Mouse (Mus musculus): ENCODE measurements at regions not wholly inside any gene's neighbourhood (a gene's known extent, or its start where the extent isn't known, plus 50 kb on each side); places are given as distances from the start of the nearest gene placed in this dataset.

GRCm38 (mm10) chr1:25012754-25013153 is 334.3 kb downstream of the Lmbrd1 start:
- WGBS = 69% methylated on average over 1 of the region's 1 CpGs
- no peak for ATAC-seq (ENCODE audit: low FRiP score)
- H3K4me3 ChIP-seq = no peak overlapping the region
- H3K4me1 ChIP-seq = no peaks in the 10 kb centered on the region
- no peaks in the 10 kb centered on the region for H3K27me3 ChIP-seq
- H3K9ac ChIP-seq = no peak overlapping the region
- H3K36me3 ChIP-seq = no peaks in the 10 kb centered on the region
- no peak overlapping the region for H3K27ac ChIP-seq
- no peak overlapping the region for H3K4me2 ChIP-seq (replicated peaks)
- H3K9me3 ChIP-seq (replicated peaks) = no peaks in the 10 kb centered on the region

Data from hindbrain, embryonic 12.5 days (tissue).